Mouse (Mus musculus) large intestine, adult 2 months (tissue): Measurements from ENCODE around the gene Hivep2. TPM values are rescaled to one million over a fixed set of nuclear protein-coding genes. Genes with fewer than 3 reads are reported as not detected.

Source experiments
- DNase-seq: peaks from one replicate; pipeline ENCODE4 v3.0.0-alpha.2; 2012; ENCODE audit warnings: low read depth, low spot score
- WGBS: fragments of 180-500 bp; shearing (Covaris S2); methylation state at CpG from one replicate; pipeline ENCODE4 v1.1.7; 2018; 5-methylcytosine and 5-hydroxymethylcytosine counted together
- polyA plus RNA-seq: library from polyadenylated mRNA; depleted of rRNA; stranded (reverse); fragments of >200 nt; gene quantifications from 2 replicates; pipeline ENCODE4 v1.2.3, GENCODE M21; 2012; rRNA removed

The Hivep2 gene
- polyA plus RNA-seq, 1 experiment = 3.9 TPM

- 77% methylated on average over 17 of the region's 17 CpGs for WGBS
These were observed 230.1 kb downstream of the Hivep2 start for GRCm38 (mm10) chr10:14195778-14196650.

GRCm38 (mm10) chr10:14196785-14197184 lies 230.9 kb downstream of the Hivep2 start:
- WGBS = 73% methylated on average over 7 of the region's 7 CpGs
- DNase-seq = no peak

More at GRCm38 (mm10) chr10:14195778-14196650, 230.1 kb downstream of the Hivep2 start:
- DNase-seq = no peak

- 49% methylated on average over 6 of the region's 6 CpGs for WGBS
- DNase-seq = no peak
These were observed 231.4 kb downstream of the Hivep2 start for GRCm38 (mm10) chr10:14197261-14197660.

- DNase-seq = no peak
- WGBS = 86% methylated on average over 7 of the region's 7 CpGs
These were observed 233.5 kb downstream of the Hivep2 start for GRCm38 (mm10) chr10:14199332-14199731.

- 4% methylated on average over 2 of the region's 2 CpGs for WGBS
These were observed 234.4 kb downstream of the Hivep2 start for GRCm38 (mm10) chr10:14200310-14200709.

More at GRCm38 (mm10) chr10:14200310-14200709, 234.4 kb downstream of the Hivep2 start:
- DNase-seq = peak; percentile 44

Other genes with a start within 250 kb of the Hivep2 start
- gene Aig1, start 97.1 kb upstream of the Hivep2 start, polyA plus RNA-seq = 69.8 and 87.1 TPM in 2 replicates